Mouse (Mus musculus): ENCODE measurements around the gene Ugt1a6b. TPM values are rescaled to one million over a fixed set of nuclear protein-coding genes. Genes with fewer than 3 reads are reported as not detected.

Gene Ugt1a6b
- total and polyA plus RNA-seq, 2 experiments from 2014 or later = 2.0 to 2.9 TPM

- Histone ChIP-seq H3K4me3 (ENCODE audit: low read depth, low read length) (no peak overlapping the region), H3K4me1 (ENCODE audit: insufficient read depth) (no peaks in the 10 kb centered on the region), H3K27me3 (ENCODE audit: insufficient read depth, low read length) (no peaks in the 10 kb centered on the region), H3K27ac (ENCODE audit: low read depth, low read length) (no peak overlapping the region), H3K36me3 (ENCODE audit: insufficient read depth) (no peaks in the 10 kb centered on the region), H3K9me3 (ENCODE audit: low read length) (peaks cover 98% of the 10 kb centered on the region), H3K4me2 (ENCODE audit: low read depth) (no peak overlapping the region), H3K9ac (no peak overlapping the region)
- TF ChIP-seq CTCF (IDR thresholded peaks at IDR 0.05; ENCODE audit: low read depth) = no peak
- ATAC-seq (no peak), DNase-seq (no peak)
- 64% methylated on average over 4 of the region's 4 CpGs for WGBS
These were observed 131.2 kb downstream of the Ugt1a6b start for GRCm38 (mm10) chr1:88234248-88234610.

GRCm38 (mm10) chr1:88234646-88235045 is 131.6 kb downstream of the Ugt1a6b start:
- no peak for DNase-seq
- ATAC-seq = no peak
- no peaks in the 10 kb centered on the region for H3K36me3 ChIP-seq (ENCODE audit: insufficient read depth)
- H3K4me1 ChIP-seq (ENCODE audit: insufficient read depth) = no peaks in the 10 kb centered on the region
- no peak overlapping the region for H3K4me3 ChIP-seq (ENCODE audit: low read depth, low read length)
- H3K9me3 ChIP-seq (ENCODE audit: low read length) = peaks cover 98% of the 10 kb centered on the region
- H3K4me2 ChIP-seq (ENCODE audit: low read depth) = no peak overlapping the region
- TF ChIP-seq CTCF (IDR thresholded peaks at IDR 0.05; ENCODE audit: low read depth) = no peak
- no peak overlapping the region for H3K9ac ChIP-seq
- no peaks in the 10 kb centered on the region for H3K27me3 ChIP-seq (ENCODE audit: insufficient read depth, low read length)
- no peak overlapping the region for H3K27ac ChIP-seq (ENCODE audit: low read depth, low read length)
- WGBS = 48% methylated on average over 5 of the region's 5 CpGs

GRCm38 (mm10) chr1:88235046-88235893 is 132.2 kb downstream of the Ugt1a6b start:
- TF ChIP-seq CTCF (IDR thresholded peaks at IDR 0.05; ENCODE audit: low read depth) = no peak
- no peaks in the 10 kb centered on the region for H3K27me3 ChIP-seq (ENCODE audit: insufficient read depth, low read length)
- H3K4me3 ChIP-seq (ENCODE audit: low read depth, low read length) = no peak overlapping the region
- H3K4me1 ChIP-seq (ENCODE audit: insufficient read depth) = no peaks in the 10 kb centered on the region
- H3K27ac ChIP-seq (ENCODE audit: low read depth, low read length) = no peak overlapping the region
- no peak for DNase-seq
- no peak overlapping the region for H3K9ac ChIP-seq
- no peak overlapping the region for H3K4me2 ChIP-seq (ENCODE audit: low read depth)
- H3K36me3 ChIP-seq (ENCODE audit: insufficient read depth) = no peaks in the 10 kb centered on the region
- H3K9me3 ChIP-seq (ENCODE audit: low read length) = peaks cover 98% of the 10 kb centered on the region
- WGBS = 64% methylated on average over 11 of the region's 11 CpGs
- ATAC-seq = no peak

GRCm38 (mm10) chr1:88235894-88236415 is 132.9 kb downstream of the Ugt1a6b start:
- ATAC-seq (no peak), DNase-seq (no peak)
- H3K27ac ChIP-seq (ENCODE audit: low read depth, low read length) = no peak overlapping the region
- WGBS = 60% methylated on average over 4 of the region's 4 CpGs
- no peak overlapping the region for H3K4me3 ChIP-seq (ENCODE audit: low read depth, low read length)
- H3K4me2 ChIP-seq (ENCODE audit: low read depth) = no peak overlapping the region
- H3K4me1 ChIP-seq (ENCODE audit: insufficient read depth) = no peaks in the 10 kb centered on the region
- no peaks in the 10 kb centered on the region for H3K27me3 ChIP-seq (ENCODE audit: insufficient read depth, low read length)
- no peaks in the 10 kb centered on the region for H3K36me3 ChIP-seq (ENCODE audit: insufficient read depth)
- no peak for TF ChIP-seq CTCF (IDR thresholded peaks at IDR 0.05; ENCODE audit: low read depth)
- peaks cover 98% of the 10 kb centered on the region for H3K9me3 ChIP-seq (ENCODE audit: low read length)
- H3K9ac ChIP-seq = no peak overlapping the region

GRCm38 (mm10) chr1:88237311-88237710 is 134.3 kb downstream of the Ugt1a6b start:
- H3K9ac ChIP-seq = no peak overlapping the region
- no peak overlapping the region for H3K4me2 ChIP-seq (ENCODE audit: low read depth)
- ATAC-seq = no peak
- no peak for DNase-seq
- no peak for TF ChIP-seq CTCF (IDR thresholded peaks at IDR 0.05; ENCODE audit: low read depth)
- no peak overlapping the region for H3K4me3 ChIP-seq (ENCODE audit: low read depth, low read length)
- no peaks in the 10 kb centered on the region for H3K4me1 ChIP-seq (ENCODE audit: insufficient read depth)
- H3K27me3 ChIP-seq (ENCODE audit: insufficient read depth, low read length) = no peaks in the 10 kb centered on the region
- no peaks in the 10 kb centered on the region for H3K36me3 ChIP-seq (ENCODE audit: insufficient read depth)
- H3K27ac ChIP-seq (ENCODE audit: low read depth, low read length) = no peak overlapping the region
- H3K9me3 ChIP-seq (ENCODE audit: low read length) = peaks cover 98% of the 10 kb centered on the region
- 79% methylated on average over 5 of the region's 5 CpGs for WGBS

GRCm38 (mm10) chr1:88238771-88239170 is 135.7 kb downstream of the Ugt1a6b start:
- Histone ChIP-seq H3K27me3 (ENCODE audit: insufficient read depth, low read length) (no peaks in the 10 kb centered on the region), H3K4me1 (ENCODE audit: insufficient read depth) (no peaks in the 10 kb centered on the region), H3K36me3 (ENCODE audit: insufficient read depth) (no peaks in the 10 kb centered on the region), H3K27ac (ENCODE audit: low read depth, low read length) (no peak overlapping the region), H3K9ac (no peak overlapping the region), H3K9me3 (ENCODE audit: low read length) (peaks cover 97% of the 10 kb centered on the region), H3K4me3 (ENCODE audit: low read depth, low read length) (no peak overlapping the region), H3K4me2 (ENCODE audit: low read depth) (no peak overlapping the region)
- DNase-seq (no peak), ATAC-seq (no peak)
- WGBS = 81% methylated on average over 6 of the region's 6 CpGs
- no peak for TF ChIP-seq CTCF (IDR thresholded peaks at IDR 0.05; ENCODE audit: low read depth)

GRCm38 (mm10) chr1:88240072-88240471 is 137.0 kb downstream of the Ugt1a6b start:
- WGBS = 75% methylated on average over 5 of the region's 5 CpGs

More at GRCm38 (mm10) chr1:88240072-88240471, 137.0 kb downstream of the Ugt1a6b start:
- ATAC-seq = no peak
- H3K36me3 ChIP-seq (ENCODE audit: insufficient read depth) = no peaks in the 10 kb centered on the region
- no peaks in the 10 kb centered on the region for H3K4me1 ChIP-seq (ENCODE audit: insufficient read depth)
- H3K4me3 ChIP-seq (ENCODE audit: low read depth, low read length) = no peak overlapping the region
- peaks cover 97% of the 10 kb centered on the region for H3K9me3 ChIP-seq (ENCODE audit: low read length)
- no peaks in the 10 kb centered on the region for H3K27me3 ChIP-seq (ENCODE audit: insufficient read depth, low read length)
- H3K9ac ChIP-seq = no peak overlapping the region
- H3K27ac ChIP-seq (ENCODE audit: low read depth, low read length) = no peak overlapping the region
- no peak for TF ChIP-seq CTCF (IDR thresholded peaks at IDR 0.05; ENCODE audit: low read depth)
- no peak for DNase-seq
- H3K4me2 ChIP-seq (ENCODE audit: low read depth) = no peak overlapping the region

Data from forebrain, postnatal 0 days (tissue).